Mouse (Mus musculus) lung, embryonic 14.5 days (tissue): ENCODE data around the gene Far1. TPM values are rescaled to one million over a fixed set of nuclear protein-coding genes. Genes with fewer than 3 reads are reported as not detected.

Experiments used
- ATAC-seq: fragments of 200-750 bp; cut with Nextera tagmentation; 2 replicates; pipeline ENCODE4 v1.8.0; 2017; ENCODE audit warnings: mild to moderate bottlenecking, moderate TSS enrichment, moderate library complexity; ENCODE audit not compliant: insufficient read depth
- DNase-seq: peaks from one replicate; pipeline ENCODE4 v3.0.0-alpha.2; 2015
- H3K27ac ChIP-seq: fragments of 300-500 bp; sonication (generic); 2 replicates; pipeline ENCODE4 v1.5.1; 2014; ENCODE audit warnings: low read depth, mild to moderate bottlenecking, moderate library complexity
- H3K27me3 ChIP-seq: fragments of 300-500 bp; sonication (generic); 2 replicates; pipeline ENCODE4 v1.6.1; 2014; ENCODE audit warnings: low read length, control low read depth; ENCODE audit not compliant: insufficient read depth
- H3K36me3 ChIP-seq: fragments of 300-500 bp; sonication (generic); 2 replicates; pipeline ENCODE4 v1.6.1; 2014; ENCODE audit warnings: control low read depth; ENCODE audit not compliant: insufficient read depth
- H3K4me1 ChIP-seq: fragments of 300-500 bp; sonication (generic); 2 replicates; pipeline ENCODE4 v1.6.1; 2014; ENCODE audit warnings: antibody characterized with exemption, control low read depth; ENCODE audit not compliant: insufficient read depth
- H3K4me2 ChIP-seq: fragments of 300-500 bp; sonication (generic); 2 replicates; pipeline ENCODE4 v1.6.1; 2014; ENCODE audit warnings: mild to moderate bottlenecking
- H3K4me3 ChIP-seq: fragments of 300-500 bp; sonication (generic); 2 replicates; pipeline ENCODE4 v1.5.1; 2014; ENCODE audit warnings: low read depth, low read length
- H3K9ac ChIP-seq: fragments of 300-500 bp; sonication (generic); 2 replicates; pipeline ENCODE4 v1.6.1; 2014
- H3K9me3 ChIP-seq: fragments of 300-500 bp; sonication (generic); 2 replicates; pipeline ENCODE4 v1.6.1; 2016; ENCODE audit warnings: low read depth, low read length, control low read depth
- CTCF ChIP-seq: IDR thresholded peaks from 2 replicates; pipeline ENCODE4 v1.5.1; 2016; ENCODE audit warnings: antibody characterized with exemption, low read depth
- WGBS: fragments of 180-500 bp; shearing (Covaris S2); extraction: QIAGEN DNeasy Blood & Tissue Kit; methylation state at CpG from one replicate; pipeline ENCODE4 v1.1.7; 2014; 5-methylcytosine and 5-hydroxymethylcytosine counted together
- polyA plus RNA-seq: library from polyadenylated mRNA; unstranded; fragments of >200 nt; fragmentation: Nextera tagmentation; extraction: Ambion mirVana; gene quantifications from 2 replicates; pipeline ENCODE4 v1.2.1, GENCODE M21; 2014

Far1 gene
- polyA plus RNA-seq, 1 experiment from 2014 or later = 78.9 TPM

DNA sequence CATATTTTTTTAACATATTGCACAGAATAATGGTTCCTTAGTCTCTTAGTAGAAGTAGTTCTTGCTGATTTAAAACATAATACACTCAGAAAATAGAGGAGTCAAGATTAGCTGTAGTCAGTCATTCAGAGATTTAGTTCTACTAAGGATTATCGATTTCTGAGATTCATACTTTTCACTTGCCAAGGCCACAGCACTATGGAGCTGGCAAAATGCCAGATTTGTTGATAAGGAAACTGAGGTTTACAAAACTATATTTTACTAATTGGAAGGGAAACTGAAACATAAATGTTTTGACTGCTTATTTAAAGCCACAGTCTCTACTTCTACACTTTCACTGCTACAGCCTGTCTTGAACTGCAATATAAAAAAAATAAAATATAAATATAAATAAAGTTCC lies 53.3 kb downstream of the Far1 start:
- no peaks in the 10 kb centered on the region for H3K27me3 ChIP-seq
- H3K36me3 ChIP-seq = peaks cover 23% of the 10 kb centered on the region
- 57% methylated on average over 1 of the region's 1 CpGs for WGBS
- no peak overlapping the region for H3K27ac ChIP-seq
- H3K4me1 ChIP-seq = no peaks in the 10 kb centered on the region
- H3K9me3 ChIP-seq = no peaks in the 10 kb centered on the region
- H3K4me3 ChIP-seq = no peak overlapping the region
- ATAC-seq (no peak), DNase-seq (peak; percentile 11)
- no peak for TF ChIP-seq CTCF
- H3K9ac ChIP-seq = no peak overlapping the region
- H3K4me2 ChIP-seq = no peak overlapping the region

DNA sequence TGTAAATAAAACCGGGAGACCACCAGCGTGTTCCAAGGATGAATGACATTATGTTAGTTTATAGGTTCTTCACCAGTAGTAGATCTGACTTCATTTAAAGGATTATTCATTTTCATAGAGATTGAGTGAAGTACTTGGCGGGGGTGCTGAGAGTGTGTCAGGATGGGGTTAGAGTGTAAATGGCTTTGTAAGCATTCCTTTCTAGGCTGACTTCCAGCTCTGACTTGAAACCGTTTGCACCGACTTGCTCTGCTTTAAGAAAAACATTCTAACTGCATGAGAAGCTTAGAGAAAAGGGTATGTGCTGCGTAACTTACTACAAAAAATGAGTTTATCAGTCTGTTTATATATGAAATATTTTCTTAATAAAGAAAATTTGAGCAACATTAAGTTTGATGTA lies 57.5 kb downstream of the Far1 start:
- peak; percentile 73 for DNase-seq
- H3K9ac ChIP-seq = no peak overlapping the region

DNA sequence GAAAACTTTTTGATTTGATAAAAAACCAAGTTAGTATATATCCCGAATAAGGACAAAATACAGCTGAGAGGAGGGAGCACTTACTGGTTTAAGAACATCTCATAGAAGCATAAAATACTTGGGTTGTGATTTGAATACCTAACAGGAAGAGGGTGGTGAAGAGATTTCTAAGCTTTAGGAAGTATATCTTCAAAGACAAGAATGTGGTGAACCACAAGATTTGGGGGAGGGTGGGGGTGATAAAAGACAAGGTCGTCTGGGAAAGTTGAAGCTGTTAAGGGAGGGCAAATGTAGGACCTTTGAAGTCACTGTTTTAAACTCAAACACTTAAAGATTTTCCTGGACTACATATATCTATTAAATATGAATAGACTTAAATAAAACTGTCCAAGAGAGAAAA lies 59.1 kb downstream of the Far1 start:
- Histone ChIP-seq H3K9me3 (no peaks in the 10 kb centered on the region), H3K36me3 (peaks cover 11% of the 10 kb centered on the region; the same call in 1 of the 2 replicates), H3K4me3 (no peak overlapping the region), H3K4me2 (no peak overlapping the region), H3K9ac (no peak overlapping the region), H3K4me1 (no peaks in the 10 kb centered on the region), H3K27ac (no peak overlapping the region), H3K27me3 (no peaks in the 10 kb centered on the region)
- ATAC-seq = no peak
- DNase-seq = no peak
- WGBS = 45% methylated on average over 2 of the region's 2 CpGs
- no peak for TF ChIP-seq CTCF

More for the DNA sequence above, 57.5 kb downstream of the Far1 start:
- WGBS = 35% methylated on average over 6 of the region's 6 CpGs
- Histone ChIP-seq H3K9me3 (no peaks in the 10 kb centered on the region), H3K4me1 (no peaks in the 10 kb centered on the region), H3K36me3 (peaks cover 19% of the 10 kb centered on the region), H3K4me2 (no peak overlapping the region), H3K27ac (no peak overlapping the region), H3K27me3 (no peaks in the 10 kb centered on the region), H3K4me3 (no peak overlapping the region)
- no peak for TF ChIP-seq CTCF
- peak; percentile 60; the same call in 1 of the 2 replicates for ATAC-seq

DNA sequence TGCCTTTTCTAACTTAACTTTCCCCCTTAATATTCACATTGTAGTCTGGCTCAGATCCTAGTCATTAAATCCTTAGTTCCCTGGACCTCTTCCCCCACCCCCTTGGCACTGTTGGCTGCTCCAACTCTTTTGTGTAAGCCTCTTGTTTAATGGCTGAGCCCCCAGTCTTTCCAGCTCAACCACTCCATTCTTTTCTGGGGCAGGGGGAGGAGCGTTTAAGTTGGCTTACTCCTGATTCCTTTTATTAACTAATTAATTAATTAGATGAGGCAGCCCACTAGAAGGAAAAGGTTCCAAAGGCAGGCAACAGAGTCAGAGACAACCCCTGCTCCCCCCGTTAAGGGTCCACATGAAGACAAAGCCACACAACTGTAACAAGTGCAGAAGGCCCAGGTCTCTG lies 68.5 kb downstream of the Far1 start:
- no peaks in the 10 kb centered on the region for H3K4me1 ChIP-seq
- H3K36me3 ChIP-seq = no peaks in the 10 kb centered on the region
- H3K27ac ChIP-seq = no peak overlapping the region
- TF ChIP-seq CTCF = no peak
- H3K27me3 ChIP-seq = no peaks in the 10 kb centered on the region
- DNase-seq (no peak), ATAC-seq (no peak)
- H3K9ac ChIP-seq = no peak overlapping the region
- H3K4me2 ChIP-seq = no peak overlapping the region
- 82% methylated on average over 2 of the region's 2 CpGs for WGBS
- no peak overlapping the region for H3K4me3 ChIP-seq
- H3K9me3 ChIP-seq = no peaks in the 10 kb centered on the region

DNA sequence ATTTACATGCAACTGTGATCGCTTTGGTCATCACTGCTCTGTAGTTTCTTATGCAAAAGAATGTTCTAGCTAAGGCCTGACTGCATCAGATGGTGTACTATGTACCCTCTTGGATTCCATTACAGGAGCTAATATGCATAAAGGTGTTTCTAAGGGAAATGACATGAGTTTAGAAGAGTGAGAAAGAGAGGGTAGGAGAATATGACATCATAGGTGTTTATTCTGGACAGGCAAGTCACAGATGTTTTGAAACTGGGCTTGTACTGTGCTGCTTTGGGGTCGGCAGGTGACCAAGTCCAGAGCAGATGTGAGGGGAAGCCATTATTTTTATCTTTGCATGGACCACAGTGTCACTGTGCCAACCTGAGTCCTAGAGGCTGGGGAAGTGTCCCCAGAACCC lies 75.6 kb downstream of the Far1 start:
- H3K4me2 ChIP-seq = no peak overlapping the region
- H3K27ac ChIP-seq = no peak overlapping the region
- no peak for DNase-seq
- H3K9ac ChIP-seq = no peak overlapping the region
- no peak for TF ChIP-seq CTCF
- no peaks in the 10 kb centered on the region for H3K36me3 ChIP-seq
- no peaks in the 10 kb centered on the region for H3K9me3 ChIP-seq
- no peak overlapping the region for H3K4me3 ChIP-seq
- no peak for ATAC-seq
- H3K4me1 ChIP-seq = peaks cover 5% of the 10 kb centered on the region; the same call in 1 of the 2 replicates
- H3K27me3 ChIP-seq = no peaks in the 10 kb centered on the region
- WGBS = 84% methylated on average over 2 of the region's 2 CpGs

DNA sequence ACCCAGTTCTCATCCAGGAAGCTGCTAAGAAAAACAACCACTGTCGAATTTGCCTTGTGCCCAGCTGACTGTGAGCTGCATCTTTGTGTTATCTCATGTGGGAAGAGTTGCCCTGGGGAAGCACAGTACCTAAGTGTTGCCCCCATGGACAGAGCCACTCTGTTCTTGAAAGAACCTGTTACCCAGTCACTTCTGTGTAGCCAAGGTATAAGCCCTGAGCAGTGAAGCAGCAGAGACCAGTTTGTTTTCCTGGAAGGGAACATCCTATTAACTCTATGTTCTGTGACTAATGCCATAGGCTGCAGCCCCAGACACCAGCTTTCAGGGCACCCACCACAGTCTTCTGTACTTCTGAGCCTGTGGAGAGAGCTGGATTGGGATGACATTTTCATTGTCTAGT lies 76.7 kb downstream of the Far1 start:
- TF ChIP-seq CTCF = no peak
- 46% methylated on average over 1 of the region's 1 CpGs for WGBS
- peak overlapping the region; percentile 42 for H3K27ac ChIP-seq
- peaks cover 5% of the 10 kb centered on the region; the same call in 1 of the 2 replicates for H3K4me1 ChIP-seq
- no peaks in the 10 kb centered on the region for H3K27me3 ChIP-seq
- H3K4me3 ChIP-seq = no peak overlapping the region
- no peak overlapping the region for H3K9ac ChIP-seq
- ATAC-seq (no peak), DNase-seq (no peak)
- H3K4me2 ChIP-seq = no peak overlapping the region
- no peaks in the 10 kb centered on the region for H3K9me3 ChIP-seq
- H3K36me3 ChIP-seq = no peaks in the 10 kb centered on the region

DNA sequence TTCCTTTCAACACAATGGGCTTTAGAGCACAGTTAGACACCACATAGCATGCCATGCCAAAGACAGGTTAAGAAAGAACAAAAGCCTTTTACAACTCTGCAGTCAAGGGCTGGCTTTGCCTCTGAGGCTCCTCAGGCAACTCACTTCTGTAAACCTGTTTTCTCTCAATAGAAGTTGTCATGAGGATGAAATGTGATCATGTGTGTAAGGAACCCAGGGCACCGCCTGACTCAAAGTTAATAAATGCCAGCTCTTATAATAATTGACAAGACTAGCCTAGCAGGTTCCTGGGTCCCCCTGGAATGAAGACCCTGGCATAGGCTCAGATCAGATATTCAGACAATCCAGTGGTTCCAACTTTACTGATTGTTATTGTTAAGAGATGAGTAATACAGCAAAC lies 77.5 kb downstream of the Far1 start:
- H3K27me3 ChIP-seq = no peaks in the 10 kb centered on the region
- no peak overlapping the region for H3K4me2 ChIP-seq
- H3K9ac ChIP-seq = no peak overlapping the region
- ATAC-seq (peak; percentile 57; the same call in 1 of the 2 replicates), DNase-seq (peak; percentile 57)
- H3K36me3 ChIP-seq = no peaks in the 10 kb centered on the region
- no peak overlapping the region for H3K4me3 ChIP-seq
- 61% methylated on average over 1 of the region's 1 CpGs for WGBS
- H3K4me1 ChIP-seq = peaks cover 5% of the 10 kb centered on the region; the same call in 1 of the 2 replicates
- no peaks in the 10 kb centered on the region for H3K9me3 ChIP-seq
- TF ChIP-seq CTCF = no peak
- peak overlapping the region; percentile 42 for H3K27ac ChIP-seq
